Mouse (Mus musculus): ENCODE measurements around the gene Eddm3b. TPM values are rescaled to one million over a fixed set of nuclear protein-coding genes. Genes with fewer than 3 reads are reported as not detected.
A peak's percentile ranks its signal among the peaks of the same experiment; 100 is the strongest.

The Eddm3b gene
- total RNA-seq, 2 experiments from 2014 or later, result not detected

GRCm38 (mm10) chr14:51093496-51093895 is 20.7 kb upstream of the Eddm3b start:
- no peak for ATAC-seq (replicated peaks; ENCODE audit: low FRiP score, poor library complexity, severe bottlenecking)

- ATAC-seq (replicated peaks; ENCODE audit: low FRiP score, poor library complexity, severe bottlenecking), result no peak
Observed at GRCm38 (mm10) chr14:51094096-51094875, 19.9 kb upstream of the Eddm3b start.

GRCm38 (mm10) chr14:51094921-51095320 is 19.3 kb upstream of the Eddm3b start:
- no peak for ATAC-seq (replicated peaks; ENCODE audit: low FRiP score, poor library complexity, severe bottlenecking)

GRCm38 (mm10) chr14:51095736-51096524 is 18.3 kb upstream of the Eddm3b start:
- no peak for ATAC-seq (replicated peaks; ENCODE audit: low FRiP score, poor library complexity, severe bottlenecking)

GRCm38 (mm10) chr14:51098300-51098699 is 15.9 kb upstream of the Eddm3b start:
- ATAC-seq (replicated peaks; ENCODE audit: low FRiP score, poor library complexity, severe bottlenecking), result peak; percentile 75

GRCm38 (mm10) chr14:51098921-51099320 is 15.3 kb upstream of the Eddm3b start:
- no peak for ATAC-seq (replicated peaks; ENCODE audit: low FRiP score, poor library complexity, severe bottlenecking)

GRCm38 (mm10) chr14:51101284-51101683 is 12.9 kb upstream of the Eddm3b start:
- no peak for ATAC-seq (replicated peaks; ENCODE audit: low FRiP score, poor library complexity, severe bottlenecking)

- ATAC-seq (replicated peaks; ENCODE audit: low FRiP score, poor library complexity, severe bottlenecking), result peak; percentile 75
Observed at GRCm38 (mm10) chr14:51103217-51103616, 11.0 kb upstream of the Eddm3b start.

- ATAC-seq (replicated peaks; ENCODE audit: low FRiP score, poor library complexity, severe bottlenecking), result no peak
Observed at GRCm38 (mm10) chr14:51104366-51104765, 9.9 kb upstream of the Eddm3b start.

- no peak for ATAC-seq (replicated peaks; ENCODE audit: low FRiP score, poor library complexity, severe bottlenecking)
Observed at GRCm38 (mm10) chr14:51106449-51106967, 7.7 kb upstream of the Eddm3b start.

- no peak for ATAC-seq (replicated peaks; ENCODE audit: low FRiP score, poor library complexity, severe bottlenecking)
Observed at GRCm38 (mm10) chr14:51111966-51112365, 2.3 kb upstream of the Eddm3b start.

GRCm38 (mm10) chr14:51113476-51113875 is 750 bp upstream of the Eddm3b start:
- no peak for ATAC-seq (replicated peaks; ENCODE audit: low FRiP score, poor library complexity, severe bottlenecking)

- ATAC-seq (replicated peaks; ENCODE audit: low FRiP score, poor library complexity, severe bottlenecking), result no peak
Observed at GRCm38 (mm10) chr14:51125684-51126083, 11.5 kb downstream of the Eddm3b start.

GRCm38 (mm10) chr14:51127648-51128258 is 13.5 kb downstream of the Eddm3b start:
- peak; percentile 77 for ATAC-seq (replicated peaks; ENCODE audit: low FRiP score, poor library complexity, severe bottlenecking)

GRCm38 (mm10) chr14:51128775-51129623 is 14.8 kb downstream of the Eddm3b start:
- ATAC-seq (replicated peaks; ENCODE audit: low FRiP score, poor library complexity, severe bottlenecking), result peak; percentile 28

GRCm38 (mm10) chr14:51129624-51129975 is 15.4 kb downstream of the Eddm3b start:
- peak; percentile 38; the same call in 1 of the 2 replicates for ATAC-seq (replicated peaks; ENCODE audit: low FRiP score, poor library complexity, severe bottlenecking)

- peak; percentile 77 for ATAC-seq (replicated peaks; ENCODE audit: low FRiP score, poor library complexity, severe bottlenecking)
Observed at GRCm38 (mm10) chr14:51130315-51130940, 16.2 kb downstream of the Eddm3b start.

- ATAC-seq (replicated peaks; ENCODE audit: low FRiP score, poor library complexity, severe bottlenecking), result no peak
Observed at GRCm38 (mm10) chr14:51131086-51131815, 17.0 kb downstream of the Eddm3b start.

Measured in erythroid progenitor cell, adult 5-6 weeks (primary cell).